Mouse (Mus musculus): Measurements from ENCODE around the gene Gm26566.

Gm26566 gene

DNA sequence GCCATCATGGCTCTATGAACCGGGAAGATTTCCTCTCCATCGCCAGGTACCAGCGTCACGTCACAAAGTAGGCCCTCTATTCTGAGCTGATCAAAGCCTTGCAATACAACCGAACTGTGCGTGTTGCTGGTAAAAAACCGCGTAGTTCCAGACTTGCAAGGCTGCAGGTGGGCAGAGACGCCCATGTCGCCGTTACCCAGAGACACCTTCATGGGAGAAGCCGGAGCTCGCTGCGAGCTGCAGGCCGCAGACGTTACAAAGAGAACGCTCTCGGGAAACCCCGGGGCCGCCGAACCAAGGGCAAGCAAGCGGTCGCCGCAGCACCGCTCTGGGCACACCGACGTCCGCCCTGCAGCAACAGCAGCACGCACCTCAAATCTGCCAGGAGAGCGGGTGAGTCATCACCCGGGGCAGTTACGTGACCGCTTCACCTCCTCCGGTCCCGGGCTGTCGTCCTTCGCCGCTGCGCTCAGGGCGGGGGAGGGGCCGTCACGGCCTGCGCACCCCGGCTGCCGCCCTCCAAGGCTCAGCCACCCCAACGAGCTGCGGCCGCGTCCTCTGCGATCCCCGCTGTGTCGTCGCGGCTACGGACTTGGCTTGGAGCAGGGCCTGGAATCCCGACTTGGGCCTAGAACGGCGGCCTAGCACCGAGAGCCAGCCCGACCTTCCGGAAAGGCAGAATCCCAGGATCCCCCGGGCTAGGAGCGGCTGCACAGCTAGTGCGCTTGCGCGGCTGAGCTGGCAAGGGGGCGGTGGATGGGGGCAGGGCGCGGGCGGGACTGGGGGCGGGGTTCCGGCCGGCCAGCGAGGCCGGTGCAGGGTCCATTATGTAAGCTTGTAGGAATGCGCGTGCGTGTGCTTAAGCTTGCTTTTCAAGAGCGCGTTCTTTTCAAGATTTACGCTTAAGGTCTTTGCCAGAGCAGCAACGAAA lies at the start of gene Gm26566, which contains the start of gene Klhl9:
Gene Gm26566 (plus strand): TSS at position 15 of the 931 bp plus-strand sequence.
Gene Klhl9 (minus strand): TSS at position 675 of the 931 bp plus-strand sequence.
- DNase-seq (ENCODE audit: extremely low spot score, low spot score): peak; percentile 96

DNA sequence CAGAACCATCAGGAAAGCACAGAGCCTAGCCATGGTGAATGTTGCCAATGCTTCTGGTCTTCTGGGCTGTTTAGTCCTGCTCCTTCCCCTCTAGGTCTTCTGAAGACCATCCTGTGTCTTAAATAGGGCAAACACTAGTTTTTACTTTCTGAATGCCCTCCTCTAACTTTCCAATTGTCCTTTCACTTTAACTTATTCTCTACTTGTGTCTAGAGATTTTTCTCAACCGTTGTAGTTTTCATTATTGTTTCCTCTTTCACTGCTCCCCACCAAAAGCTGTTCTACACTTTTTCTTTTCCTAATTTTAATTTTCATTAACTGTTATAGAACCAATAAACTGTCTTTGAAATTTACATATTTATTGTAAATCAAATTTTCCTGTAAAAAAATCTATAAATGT lies 44.8 kb upstream of the Gm26566 start, which contains the start of gene Ifna16:
Gene Ifna16 (minus strand): TSS at position 101 of the 400 bp plus-strand sequence.
- no peak for DNase-seq (ENCODE audit: extremely low spot score, low spot score)

DNA sequence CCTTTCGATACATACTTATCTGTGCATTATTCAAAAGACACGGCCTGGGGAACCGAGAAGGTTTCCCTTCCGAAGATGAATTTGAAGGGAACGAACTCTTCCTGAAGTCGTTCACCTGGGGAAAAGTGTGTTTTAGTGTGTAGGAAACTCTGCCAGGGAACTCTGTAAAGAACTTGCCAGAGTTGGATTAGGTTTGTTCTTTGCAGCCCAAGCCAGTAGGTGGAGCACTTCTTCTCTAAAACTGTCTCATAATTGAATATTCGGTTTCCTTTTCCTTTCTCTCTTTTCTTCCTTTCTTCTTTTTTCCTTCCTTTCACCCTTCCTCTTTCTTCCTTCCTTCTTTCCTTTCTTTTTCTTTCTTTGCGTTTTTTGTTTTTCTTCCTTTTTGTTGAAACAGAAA lies 41.2 kb upstream of the Gm26566 start:
- DNase-seq (ENCODE audit: extremely low spot score, low spot score): no peak

GRCm38 (mm10) chr4:88681353-88681752 lies 40.3 kb upstream of the Gm26566 start:
- DNase-seq (ENCODE audit: extremely low spot score, low spot score): no peak

- no peak for DNase-seq (ENCODE audit: extremely low spot score, low spot score)
Measured at GRCm38 (mm10) chr4:88683812-88684211, 37.8 kb upstream of the Gm26566 start, which contains the start of gene Ifna2. Gene Ifna2, minus strand, starts transcription at chr4:88683912.

DNA sequence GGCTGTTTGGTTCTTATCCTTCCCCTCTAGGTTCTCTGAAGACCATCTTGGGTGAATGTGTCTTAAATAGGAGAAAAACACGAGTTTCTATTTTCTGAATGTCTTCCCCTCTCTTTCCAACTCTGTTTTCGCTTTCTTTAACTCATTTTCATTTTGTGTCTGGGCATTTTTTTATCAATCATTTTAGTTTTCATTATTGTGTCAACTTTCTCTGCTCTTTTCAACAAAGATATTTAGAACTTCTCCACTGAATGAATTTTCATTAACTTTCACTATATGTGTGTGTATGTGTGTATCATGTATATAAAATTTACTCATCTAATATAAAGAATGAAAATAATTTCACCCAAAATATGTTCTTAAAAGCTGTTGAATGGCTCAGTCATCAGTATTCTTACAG lies 30.3 kb upstream of the Gm26566 start, which contains the start of gene Ifnab:
Gene Ifnab (minus strand): TSS at position 101 of the 400 bp plus-strand sequence.
- no peak for DNase-seq (ENCODE audit: extremely low spot score, low spot score)

- DNase-seq (ENCODE audit: extremely low spot score, low spot score): no peak
Measured at GRCm38 (mm10) chr4:88692537-88692936, 29.1 kb upstream of the Gm26566 start.

DNA sequence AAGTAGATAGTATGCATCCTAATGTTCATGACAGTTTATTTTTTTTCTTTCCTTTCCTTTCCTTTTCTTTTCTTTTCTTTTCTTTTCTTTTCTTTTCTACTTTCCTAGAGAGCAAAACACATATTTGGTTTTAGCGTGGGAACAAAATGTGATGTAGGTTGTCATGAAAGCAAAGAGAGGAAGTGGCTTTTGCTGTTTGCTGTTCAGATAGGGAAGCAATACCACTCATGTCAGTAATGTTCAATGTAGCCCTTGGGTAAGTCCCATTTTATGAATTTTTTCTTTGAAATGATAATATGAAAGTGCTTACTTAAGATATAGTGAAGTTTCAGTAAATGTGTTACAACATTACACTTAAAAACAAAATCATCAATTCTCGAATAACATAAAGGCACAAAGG lies 28.2 kb upstream of the Gm26566 start:
- no peak for DNase-seq (ENCODE audit: extremely low spot score, low spot score)

GRCm38 (mm10) chr4:88696237-88696884 lies 25.2 kb upstream of the Gm26566 start:
- DNase-seq (ENCODE audit: extremely low spot score, low spot score): peak; percentile 82

GRCm38 (mm10) chr4:88697108-88697507 lies 24.5 kb upstream of the Gm26566 start:
- DNase-seq (ENCODE audit: extremely low spot score, low spot score): no peak

DNA sequence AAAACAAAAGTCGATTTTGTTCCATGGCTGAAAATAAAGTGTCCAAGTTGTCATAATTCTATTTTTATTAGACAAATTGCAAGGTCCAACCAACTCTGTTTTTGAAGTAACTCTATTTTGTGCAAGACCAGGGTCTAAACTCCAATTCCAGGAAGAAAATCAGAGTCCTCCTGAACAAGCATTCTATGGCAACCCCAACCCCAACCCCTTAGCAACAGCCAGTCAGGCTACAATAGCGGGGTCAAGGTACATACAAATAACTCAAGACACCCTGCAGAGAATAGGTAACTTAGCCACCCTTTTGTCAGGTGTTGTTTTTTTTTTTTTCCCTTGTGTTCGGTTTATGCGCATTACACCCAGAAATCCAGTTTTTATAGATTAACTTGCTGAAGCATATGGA lies 23.9 kb upstream of the Gm26566 start:
- no peak for DNase-seq (ENCODE audit: extremely low spot score, low spot score)

GRCm38 (mm10) chr4:88698781-88699180 lies 22.8 kb upstream of the Gm26566 start:
- DNase-seq (ENCODE audit: extremely low spot score, low spot score): no peak

DNA sequence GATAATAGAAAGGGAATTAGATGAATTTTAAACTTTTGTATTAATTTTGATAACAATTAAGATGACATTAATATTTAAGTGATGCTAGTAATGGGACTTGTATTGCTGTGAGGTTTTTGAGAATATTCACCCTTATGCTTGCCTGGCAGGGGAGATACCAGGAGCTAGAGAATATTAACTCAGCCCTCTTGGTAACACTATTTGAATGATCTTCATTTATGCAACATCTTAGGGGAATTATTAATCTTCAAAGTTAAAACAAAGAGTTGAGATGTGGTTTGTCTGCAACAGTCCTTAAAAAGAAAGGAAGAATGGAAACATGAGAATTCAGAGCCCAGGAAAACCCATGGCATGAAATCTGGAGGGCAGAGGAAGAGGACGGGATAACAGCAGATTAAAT lies 22.3 kb upstream of the Gm26566 start:
- no peak for DNase-seq (ENCODE audit: extremely low spot score, low spot score)

GRCm38 (mm10) chr4:88705924-88706323 lies 15.7 kb upstream of the Gm26566 start:
- no peak for DNase-seq (ENCODE audit: extremely low spot score, low spot score)

GRCm38 (mm10) chr4:88707128-88707826 lies 14.3 kb upstream of the Gm26566 start:
- DNase-seq (ENCODE audit: extremely low spot score, low spot score): no peak

GRCm38 (mm10) chr4:88714281-88714680 lies 7.3 kb upstream of the Gm26566 start:
- no peak for DNase-seq (ENCODE audit: extremely low spot score, low spot score)

GRCm38 (mm10) chr4:88715059-88715458 lies 6.5 kb upstream of the Gm26566 start:
- no peak for DNase-seq (ENCODE audit: extremely low spot score, low spot score)

GRCm38 (mm10) chr4:88718715-88719114 lies 2.9 kb upstream of the Gm26566 start:
- no peak for DNase-seq (ENCODE audit: extremely low spot score, low spot score)

GRCm38 (mm10) chr4:88723497-88724090 lies 2.0 kb downstream of the Gm26566 start:
- DNase-seq (ENCODE audit: extremely low spot score, low spot score): no peak

DNA sequence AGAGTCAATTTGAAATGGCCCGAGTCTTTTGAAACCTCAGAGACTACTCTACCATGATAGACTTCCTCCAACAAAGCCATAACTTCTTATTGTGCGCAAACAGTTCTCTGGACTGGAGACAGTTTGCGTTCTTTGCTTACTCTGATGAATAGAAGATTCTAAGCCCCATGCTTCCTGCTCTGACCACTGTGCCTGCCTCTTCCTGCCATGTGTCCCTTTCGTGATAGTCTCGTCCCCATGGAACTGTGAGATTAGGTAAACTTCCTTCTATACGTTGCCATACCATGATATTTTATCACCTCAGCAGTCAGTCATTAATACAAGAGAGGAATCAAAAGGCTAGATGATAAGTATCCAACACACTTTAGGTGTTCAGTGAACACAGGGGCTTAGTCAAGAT lies 5.1 kb downstream of the Gm26566 start:
- DNase-seq (ENCODE audit: extremely low spot score, low spot score): no peak

DNA sequence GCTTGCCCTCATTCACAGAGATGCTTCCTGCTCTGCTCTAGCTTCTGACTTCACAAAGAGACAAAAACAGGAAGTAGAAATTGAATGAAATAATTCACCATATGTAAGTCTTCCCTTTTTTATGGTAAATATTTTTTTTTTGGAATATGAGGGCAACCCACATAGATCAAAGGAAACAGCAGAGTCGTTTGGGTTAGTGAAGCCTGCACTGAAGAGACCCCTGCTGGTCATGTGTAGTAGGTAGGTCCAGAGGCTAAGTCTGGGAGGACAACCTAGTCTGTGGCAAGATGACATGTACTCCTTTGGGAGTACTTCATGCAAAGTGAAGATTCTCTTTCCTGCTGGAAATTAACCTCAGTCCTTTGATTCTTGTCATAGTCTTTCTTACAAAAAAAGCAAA lies 5.7 kb downstream of the Gm26566 start:
- no peak for DNase-seq (ENCODE audit: extremely low spot score, low spot score)
